In genomic region chr6:51437665-51438064, GRCm38 (mm10) we compare ENCODE assay signal across 15 mouse cellular contexts. TPM values are rescaled to one million over a fixed set of nuclear protein-coding genes. Genes with fewer than 3 reads are reported as not detected.
DNase-seq lines count a peak whose midpoint lies in the region; ATAC-seq and TF ChIP-seq lines count a peak whose summit lies in the region.
"Had no signal": no experiment of that assay in that cellular context is flagged by ENCODE, and none has a peak within 500 bp of the region (broad histone marks: within the 10 kb centered on the region; RNA-seq: fewer than 3 reads in every experiment).

No protein-coding gene starts in this region.

- H3K9me3 ChIP-seq in heart, embryonic 11.5 days (replicated peaks; ENCODE audit: control insufficient read depth, low read length) = no peaks in the 10 kb centered on the region
- H3K9me3 ChIP-seq in limb, embryonic 14.5 days (ENCODE audit: control insufficient read depth, low read length) = no peaks in the 10 kb centered on the region
- no peaks in the 10 kb centered on the region for H3K9me3 ChIP-seq in limb, embryonic 10.5 days (replicated peaks)
- H3K9me3 ChIP-seq in lung, postnatal 0 days (ENCODE audit: low read length) = no peaks in the 10 kb centered on the region
- no peaks in the 10 kb centered on the region for H3K9me3 ChIP-seq in forebrain, embryonic 12.5 days
- H3K9me3 ChIP-seq: forebrain, embryonic 15.5 days; limb, embryonic 13.5 days had no signal

- TF ChIP-seq EP300 in heart, adult 2 months (IDR thresholded peaks at IDR 0.05; ENCODE audit: insufficient read depth, low read depth, low read length) = no peak
- no peak for TF ChIP-seq EP300 in lung, postnatal 0 days (IDR thresholded peaks at IDR 0.05)

- H3K4me1 ChIP-seq in heart, embryonic 11.5 days (ENCODE audit: control insufficient read depth, insufficient read depth, low read length) = peaks cover 22% of the 10 kb centered on the region
- H3K4me1 ChIP-seq in heart, adult 2 months (ENCODE audit: control insufficient read depth, insufficient read depth, low read length) = 0 out of 2 replicates have a peak, but pooled peaks cover 3% of the 10 kb centered on the region
- peaks cover 8% of the 10 kb centered on the region for H3K4me1 ChIP-seq in limb, embryonic 14.5 days (ENCODE audit: control insufficient read depth, insufficient read depth, low read length)
- H3K4me1 ChIP-seq in limb, embryonic 10.5 days = peaks cover 15% of the 10 kb centered on the region
- no peaks in the 10 kb centered on the region for H3K4me1 ChIP-seq in lung, postnatal 0 days (ENCODE audit: insufficient read depth, low read depth, low read length)
- peaks cover 14% of the 10 kb centered on the region for H3K4me1 ChIP-seq in forebrain, embryonic 12.5 days

- H3K4me3 ChIP-seq in heart, embryonic 11.5 days (ENCODE audit: low read depth, low read length) = no peak overlapping the region
- no peak overlapping the region for H3K4me3 ChIP-seq in heart, adult 2 months
- no peak overlapping the region for H3K4me3 ChIP-seq in limb, embryonic 14.5 days (replicated peaks; ENCODE audit: low read length)
- no peak overlapping the region for H3K4me3 ChIP-seq in limb, embryonic 10.5 days
- no peak overlapping the region for H3K4me3 ChIP-seq in lung, postnatal 0 days (ENCODE audit: low read depth, low read length)
- H3K4me3 ChIP-seq in forebrain, embryonic 12.5 days (replicated peaks) = no peak overlapping the region
- H3K4me3 ChIP-seq: forebrain, embryonic 15.5 days; limb, embryonic 13.5 days; myocyte had no signal

- intact Hi-C loops in heart, adult 2 months (cut with DNase I) = no loop called here

- peaks cover 31% of the 10 kb centered on the region for H3K27me3 ChIP-seq in heart, embryonic 11.5 days (ENCODE audit: control insufficient read depth, insufficient read depth, low read length)
- peaks cover 5% of the 10 kb centered on the region for H3K27me3 ChIP-seq in heart, adult 2 months (ENCODE audit: control insufficient read depth, insufficient read depth, low read length)
- peaks cover 16% of the 10 kb centered on the region for H3K27me3 ChIP-seq in limb, embryonic 14.5 days (ENCODE audit: control insufficient read depth, insufficient read depth, low read length)
- peaks cover 45% of the 10 kb centered on the region for H3K27me3 ChIP-seq in limb, embryonic 10.5 days (ENCODE audit: low read depth, poor library complexity, severe bottlenecking)
- H3K27me3 ChIP-seq in lung, postnatal 0 days (replicated peaks; ENCODE audit: insufficient read depth, low read length) = 0 out of 2 replicates have a peak, but pooled peaks cover 9% of the 10 kb centered on the region
- peaks cover 28% of the 10 kb centered on the region for H3K27me3 ChIP-seq in forebrain, embryonic 12.5 days

- H3K27ac ChIP-seq in heart, embryonic 11.5 days (ENCODE audit: low read depth, low read length) = peak overlapping the region; percentile 66
- H3K27ac ChIP-seq in heart, adult 2 months = no peak overlapping the region
- no peak overlapping the region for H3K27ac ChIP-seq in limb, embryonic 14.5 days (replicated peaks; ENCODE audit: low read depth, low read length)
- H3K27ac ChIP-seq in limb, embryonic 10.5 days = no peak overlapping the region
- no peak overlapping the region for H3K27ac ChIP-seq in lung, postnatal 0 days (ENCODE audit: low read length)
- no peak overlapping the region for H3K27ac ChIP-seq in forebrain, embryonic 12.5 days
- H3K27ac ChIP-seq: forebrain, embryonic 15.5 days; limb, embryonic 13.5 days had no signal

- no peak for TF ChIP-seq POLR2A in heart, adult 2 months (IDR thresholded peaks at IDR 0.05; ENCODE audit: insufficient read depth, low read depth, low read length)
- no peak for TF ChIP-seq POLR2A in limb, embryonic 14.5 days (IDR thresholded peaks at IDR 0.05; ENCODE audit: borderline replicate concordance, extremely low read depth, insufficient read depth, insufficient read length)

- H3K79me2 ChIP-seq in heart, adult 2 months (replicated peaks; ENCODE audit: control insufficient read depth, insufficient read depth, low read length) = no peaks in the 10 kb centered on the region

- 0 out of 2 replicates have a peak, but pooled peaks have one; percentile 16 for ATAC-seq in heart, embryonic 11.5 days (replicated peaks; ENCODE audit: insufficient number of reproducible peaks, low FRiP score, low TSS enrichment)
- no peak for ATAC-seq in limb, embryonic 14.5 days (ENCODE audit: low FRiP score, low read depth)
- ATAC-seq in lung, postnatal 0 days = peak; percentile 59
- ATAC-seq in forebrain, embryonic 12.5 days (ENCODE audit: low FRiP score) = no peak
- no peak for ATAC-seq in erythroblast, adult 5-6 weeks (replicated peaks; ENCODE audit: low FRiP score, poor library complexity, severe bottlenecking)
- ATAC-seq: forebrain, embryonic 15.5 days had no signal

- WGBS in heart, embryonic 11.5 days (ENCODE audit: insufficient replicate concordance) = 29% methylated on average over 4 of the region's 4 CpGs
- WGBS in heart, adult 2 months = 33% methylated on average over 4 of the region's 4 CpGs
- 58% methylated on average over 4 of the region's 4 CpGs for whole genome bisulfite sequencing in limb, embryonic 14.5 days
- WGBS in limb, embryonic 10.5 days = 93% methylated on average over 4 of the region's 4 CpGs
- 31% methylated on average over 4 of the region's 4 CpGs for WGBS in lung, postnatal 0 days
- 83% methylated on average over 4 of the region's 4 CpGs for WGBS in forebrain, embryonic 12.5 days

- no peak for DNase-seq in heart, adult 2 months
- peak; percentile 72 for DNase-seq in limb, embryonic 14.5 days (ENCODE audit: low spot score)
- no peak for DNase-seq in limb, embryonic 10.5 days (ENCODE audit: low spot score)
- DNase-seq in adipocyte (ENCODE audit: low spot score) = peak; percentile 81
- DNase-seq in lung, postnatal 0 days (ENCODE audit: low spot score) = peak; percentile 71
- DNase-seq: gastrocnemius, postnatal 36 days; layer of hippocampus, adult 9-11 months; thymus, postnatal 25 days had no signal

- H3K4me2 ChIP-seq in heart, embryonic 11.5 days = peak overlapping the region; percentile 20
- H3K4me2 ChIP-seq in limb, embryonic 14.5 days (replicated peaks; ENCODE audit: low read depth, low read length, severe bottlenecking) = no peak overlapping the region
- H3K4me2 ChIP-seq in lung, postnatal 0 days (replicated peaks; ENCODE audit: low read depth, low read length) = no peak overlapping the region
- H3K4me2 ChIP-seq in forebrain, embryonic 12.5 days = no peak overlapping the region
- H3K4me2 ChIP-seq: limb, embryonic 13.5 days had no signal

- no peak for TF ChIP-seq CTCF in heart, adult 2 months (IDR thresholded peaks at IDR 0.05)
- no peak for TF ChIP-seq CTCF in lung, postnatal 0 days (IDR thresholded peaks at IDR 0.05)

- H3K36me3 ChIP-seq in heart, embryonic 11.5 days (ENCODE audit: control insufficient read depth, insufficient read depth, low read length) = no peaks in the 10 kb centered on the region
- H3K36me3 ChIP-seq in heart, adult 2 months (ENCODE audit: control insufficient read depth, insufficient read depth, low read length) = no peaks in the 10 kb centered on the region
- no peaks in the 10 kb centered on the region for H3K36me3 ChIP-seq in limb, embryonic 14.5 days (ENCODE audit: control insufficient read depth, insufficient read depth, low read length)
- no peaks in the 10 kb centered on the region for H3K36me3 ChIP-seq in limb, embryonic 10.5 days
- H3K36me3 ChIP-seq in lung, postnatal 0 days (ENCODE audit: insufficient read depth, low read length) = no peaks in the 10 kb centered on the region
- no peaks in the 10 kb centered on the region for H3K36me3 ChIP-seq in forebrain, embryonic 12.5 days (replicated peaks)
- H3K36me3 ChIP-seq: forebrain, embryonic 15.5 days; limb, embryonic 13.5 days had no signal

- peak overlapping the region; percentile 28; the same call in 1 of the 2 replicates for H3K9ac ChIP-seq in heart, embryonic 11.5 days (ENCODE audit: low read depth, low read length)
- H3K9ac ChIP-seq in heart, adult 2 months (ENCODE audit: low read depth, low read length) = no peak overlapping the region
- H3K9ac ChIP-seq in limb, embryonic 14.5 days (ENCODE audit: low read depth, low read length, severe bottlenecking) = no peak overlapping the region
- no peak overlapping the region for H3K9ac ChIP-seq in lung, postnatal 0 days (replicated peaks; ENCODE audit: low read depth)
- H3K9ac ChIP-seq in forebrain, embryonic 12.5 days = no peak overlapping the region
- H3K9ac ChIP-seq: forebrain, embryonic 15.5 days; limb, embryonic 13.5 days had no signal

RNA-seq across cellular contexts. Expression of gene Nfe2l3, which starts 5.2 kb away (rescaled TPM):
- 3.4 and 4.7 TPM in 2 replicates for polyA plus RNA-seq in heart, embryonic 11.5 days (2014; fragmentation: Nextera tagmentation; extraction: Ambion mirVana)
- total RNA-seq in heart, adult 2 months (2021) = under 1 TPM; 0.16 to 0.18 TPM
- polyA plus RNA-seq in heart, adult 2 months (2012; rRNA removed) = 0.20 TPM in 2 replicates
- polyA plus RNA-seq in limb, embryonic 14.5 days (2012; rRNA removed) = 2.4 TPM in 2 replicates
- polyA plus RNA-seq in limb, embryonic 14.5 days (2014; fragmentation: Nextera tagmentation; extraction: Ambion mirVana) = 2.4 and 4.0 TPM in 2 replicates
- polyA plus RNA-seq in limb, embryonic 10.5 days (2016; fragmentation: Nextera tagmentation; extraction: Ambion mirVana) = 0.39 and 0.56 TPM in 2 replicates
- 2.9 and 3.0 TPM in 2 replicates for polyA plus RNA-seq in lung, postnatal 0 days (2015; fragmentation: Nextera tagmentation; extraction: Ambion mirVana)
- 2.2 and 2.3 TPM in 2 replicates for polyA plus RNA-seq in forebrain, embryonic 12.5 days (2016; fragmentation: Nextera tagmentation; extraction: Ambion mirVana)
- total RNA-seq in erythroblast, adult 5-6 weeks (2015; ENCODE audit: low replicate concordance) = 0.42 TPM in 1 of 2 replicates, not detected in the other
- not detected in 2 replicates for total RNA-seq in erythroblast, adult 5-6 weeks (2017; ENCODE audit: low replicate concordance)
- total RNA-seq: megakaryocyte-erythroid progenitor cell, adult 5-6 weeks had no signal

RNA-seq across cellular contexts. Expression of gene Hnrnpa2b1, which starts 32.0 kb away (rescaled TPM):
- polyA plus RNA-seq in heart, embryonic 11.5 days (2014; fragmentation: Nextera tagmentation; extraction: Ambion mirVana) = 856 and 1,080 TPM in 2 replicates
- 100 to 1,000 TPM; 384 to 411 TPM for total RNA-seq in heart, adult 2 months (2021)
- 91.2 and 166 TPM in 2 replicates for polyA plus RNA-seq in heart, adult 2 months (2012; rRNA removed)
- polyA plus RNA-seq in limb, embryonic 14.5 days (2012; rRNA removed) = 1,157 and 1,691 TPM in 2 replicates
- polyA plus RNA-seq in limb, embryonic 14.5 days (2014; fragmentation: Nextera tagmentation; extraction: Ambion mirVana) = 1,002 and 1,100 TPM in 2 replicates
- polyA plus RNA-seq in limb, embryonic 10.5 days (2016; fragmentation: Nextera tagmentation; extraction: Ambion mirVana) = 1,996 and 2,303 TPM in 2 replicates
- polyA plus RNA-seq in lung, postnatal 0 days (2015; fragmentation: Nextera tagmentation; extraction: Ambion mirVana) = 613 and 721 TPM in 2 replicates
- polyA plus RNA-seq in forebrain, embryonic 12.5 days (2016; fragmentation: Nextera tagmentation; extraction: Ambion mirVana) = 2,862 and 3,130 TPM in 2 replicates
- 435 and 484 TPM in 2 replicates for total RNA-seq in erythroblast, adult 5-6 weeks (2015; ENCODE audit: low replicate concordance)
- 397 and 928 TPM in 2 replicates for total RNA-seq in erythroblast, adult 5-6 weeks (2017; ENCODE audit: low replicate concordance)

RNA-seq across cellular contexts. Expression of gene Cbx3, which starts 32.5 kb away (rescaled TPM):
- polyA plus RNA-seq in heart, embryonic 11.5 days (2014; fragmentation: Nextera tagmentation; extraction: Ambion mirVana) = 396 and 399 TPM in 2 replicates
- total RNA-seq in heart, adult 2 months (2021) = 10 to 100 TPM; 58.7 to 63.9 TPM
- 7.6 and 15.7 TPM in 2 replicates for polyA plus RNA-seq in heart, adult 2 months (2012; rRNA removed)
- 93.6 and 120 TPM in 2 replicates for polyA plus RNA-seq in limb, embryonic 14.5 days (2012; rRNA removed)
- polyA plus RNA-seq in limb, embryonic 14.5 days (2014; fragmentation: Nextera tagmentation; extraction: Ambion mirVana) = 444 and 459 TPM in 2 replicates
- polyA plus RNA-seq in limb, embryonic 10.5 days (2016; fragmentation: Nextera tagmentation; extraction: Ambion mirVana) = 639 and 665 TPM in 2 replicates
- 233 and 240 TPM in 2 replicates for polyA plus RNA-seq in lung, postnatal 0 days (2015; fragmentation: Nextera tagmentation; extraction: Ambion mirVana)
- 719 and 759 TPM in 2 replicates for polyA plus RNA-seq in forebrain, embryonic 12.5 days (2016; fragmentation: Nextera tagmentation; extraction: Ambion mirVana)
- 84.6 and 122 TPM in 2 replicates for total RNA-seq in erythroblast, adult 5-6 weeks (2015; ENCODE audit: low replicate concordance)
- total RNA-seq in erythroblast, adult 5-6 weeks (2017; ENCODE audit: low replicate concordance) = 119 and 148 TPM in 2 replicates

Comparison
In these comparisons a context has a peak if more than half of its experiments do, and no peak if none do; other contexts are left out.
1. DNase-seq: peak in limb, embryonic 14.5 days (single experiment), adipocyte (single experiment) and lung, postnatal 0 days (single experiment); none in heart, adult 2 months (0 of 2) and limb, embryonic 10.5 days (single experiment).
2. ATAC-seq: peak in heart, embryonic 11.5 days (single experiment) and lung, postnatal 0 days (single experiment); none in limb, embryonic 14.5 days (single experiment), forebrain, embryonic 12.5 days (single experiment) and erythroblast, adult 5-6 weeks (single experiment).